Mouse (Mus musculus) heart, adult 18-20 months (tissue): Measurements from ENCODE around the gene Enpp3. TPM values are rescaled to one million over a fixed set of nuclear protein-coding genes. Genes with fewer than 3 reads are reported as not detected.

Experiments
- DNase-seq, 2 experiments: peaks; one replicate each; pipeline ENCODE4 v3.0.0; 2021 to 2022; ENCODE audit warnings: mixed read lengths in 1 of 2
- total RNA-seq, 2 experiments: library from RNA; stranded (reverse); gene quantifications; 2 replicates each; pipeline ENCODE4 v1.2.3; 2021

Gene Enpp3
- total RNA-seq, 2 experiments from 2014 or later: 3.0 to 3.2 TPM

DNA sequence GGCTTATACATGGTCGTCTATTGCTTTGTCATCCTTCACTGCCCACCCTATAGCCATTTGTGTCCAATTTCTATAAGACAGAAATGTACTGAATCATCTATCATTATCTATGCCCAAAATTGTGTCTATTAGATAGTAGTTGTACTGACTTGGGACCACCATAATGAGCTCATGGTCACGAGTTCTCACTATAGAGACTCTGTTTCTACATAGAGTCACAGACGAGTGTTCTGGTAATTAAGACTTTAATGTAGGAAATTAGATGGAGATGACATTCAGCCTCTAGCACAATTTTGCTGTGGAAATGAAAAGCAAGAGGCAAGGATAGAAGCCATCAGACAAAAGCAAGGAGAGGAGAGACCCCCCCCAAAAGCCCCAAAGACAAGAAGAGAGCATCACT lies 78.0 kb downstream of the Enpp3 start:
- no peak for DNase-seq

DNA sequence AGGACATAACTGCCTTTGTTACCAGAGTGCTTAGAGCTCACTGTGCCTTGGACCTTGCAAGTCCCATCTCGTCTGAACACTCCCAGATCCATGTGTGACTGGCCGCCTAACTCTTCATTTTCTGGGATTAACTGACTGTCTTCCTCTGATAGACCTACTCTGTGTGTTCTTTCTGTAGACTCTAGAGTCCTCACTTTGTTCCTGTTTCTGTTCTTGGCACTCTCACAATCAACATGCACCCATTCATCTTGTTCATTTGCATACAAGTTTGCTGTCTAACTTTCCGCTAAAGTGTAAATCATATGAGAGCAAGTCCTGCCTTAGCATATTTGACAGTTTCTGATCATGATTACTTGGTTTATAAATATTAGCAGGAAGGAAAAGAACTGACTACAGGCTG lies 79.4 kb downstream of the Enpp3 start:
- no peak for DNase-seq

DNA sequence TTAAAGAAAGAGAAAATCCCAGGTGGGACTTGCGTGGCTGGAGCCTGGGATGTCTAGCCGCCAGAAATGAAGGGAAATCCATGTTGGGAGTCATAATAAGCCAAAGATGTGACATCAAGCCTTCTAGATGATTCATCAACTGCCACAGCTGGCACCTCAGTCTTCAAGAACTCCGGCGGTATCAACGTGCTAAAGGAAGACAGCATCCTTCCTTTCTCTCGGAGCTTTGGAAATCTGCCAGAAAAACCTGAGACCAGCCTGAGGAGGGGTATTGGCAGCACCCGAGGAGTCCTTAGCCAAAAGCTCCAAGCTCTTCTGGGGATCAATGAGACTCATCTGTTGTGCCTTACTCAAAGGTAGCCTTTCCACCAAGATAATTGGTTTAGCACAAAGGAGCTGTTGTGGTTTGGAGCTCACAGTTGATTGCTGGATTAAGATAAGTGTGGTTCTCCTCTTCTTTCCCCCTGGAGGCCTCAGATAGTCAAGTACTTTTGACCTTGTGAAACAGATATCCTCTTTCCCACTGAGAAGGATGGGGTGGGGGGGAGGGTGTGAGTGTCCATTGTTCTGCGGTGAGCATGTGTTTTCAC lies 84.2 kb downstream of the Enpp3 start:
- DNase-seq: no peak

DNA sequence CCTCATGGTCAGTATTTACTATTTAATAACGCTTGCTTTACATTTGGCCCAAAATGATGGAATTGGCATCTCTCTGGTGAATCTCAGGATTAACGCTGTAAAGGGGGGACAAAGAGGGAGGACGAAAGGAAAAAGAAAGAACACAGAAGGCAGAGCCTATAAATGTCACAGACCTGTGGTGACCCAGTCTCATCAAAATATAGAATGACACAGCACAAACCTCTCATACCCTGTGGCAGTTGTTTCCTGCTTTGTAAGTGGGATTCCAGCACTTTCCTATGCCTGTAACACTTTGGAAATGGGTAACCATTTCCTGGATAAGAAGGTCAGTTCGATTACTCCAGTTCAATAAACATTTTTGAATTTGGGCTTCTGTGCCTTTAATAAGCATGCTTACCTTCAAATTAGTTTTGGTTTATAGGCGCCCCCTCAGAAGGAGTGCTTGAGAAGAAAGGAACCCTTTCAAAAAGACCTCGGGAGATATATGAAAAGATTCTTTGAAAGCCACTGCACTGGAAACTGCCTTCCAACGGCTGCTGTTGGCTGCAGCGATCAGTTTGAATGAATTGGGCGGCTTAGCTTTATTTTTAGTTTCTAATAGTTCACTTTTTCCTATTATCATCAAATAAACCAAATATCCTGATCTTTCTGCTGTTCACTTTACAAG lies 87.6 kb downstream of the Enpp3 start:
- no peak for DNase-seq

DNA sequence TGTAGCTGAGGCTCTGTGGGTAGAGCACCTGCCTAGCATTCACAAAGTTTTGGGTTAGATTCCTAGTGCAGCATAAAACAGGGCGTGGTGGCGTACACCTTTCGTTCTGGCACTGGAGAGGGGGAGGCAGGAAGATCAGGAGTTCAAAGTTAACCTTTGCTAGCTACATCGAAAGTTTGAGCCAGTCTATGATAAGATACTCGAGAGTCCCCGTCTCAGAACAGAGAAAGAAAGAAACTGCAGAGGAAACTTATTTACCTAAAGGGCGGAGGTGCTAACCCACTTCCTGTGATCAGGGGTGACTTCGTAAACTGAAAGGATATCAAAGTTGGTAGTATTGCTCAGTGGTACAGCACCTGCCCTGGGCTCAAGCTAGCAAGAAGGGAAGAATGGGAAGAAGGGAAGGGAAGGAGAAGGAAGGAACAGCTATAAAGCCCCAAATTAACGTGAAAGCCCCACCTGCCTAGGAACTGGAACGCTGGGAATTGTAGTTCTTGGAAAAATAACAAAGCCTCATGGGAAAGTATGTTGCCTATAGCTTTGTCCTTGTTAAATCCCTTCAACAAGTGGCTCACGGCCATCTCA lies 88.3 kb downstream of the Enpp3 start:
- DNase-seq: no peak

DNA sequence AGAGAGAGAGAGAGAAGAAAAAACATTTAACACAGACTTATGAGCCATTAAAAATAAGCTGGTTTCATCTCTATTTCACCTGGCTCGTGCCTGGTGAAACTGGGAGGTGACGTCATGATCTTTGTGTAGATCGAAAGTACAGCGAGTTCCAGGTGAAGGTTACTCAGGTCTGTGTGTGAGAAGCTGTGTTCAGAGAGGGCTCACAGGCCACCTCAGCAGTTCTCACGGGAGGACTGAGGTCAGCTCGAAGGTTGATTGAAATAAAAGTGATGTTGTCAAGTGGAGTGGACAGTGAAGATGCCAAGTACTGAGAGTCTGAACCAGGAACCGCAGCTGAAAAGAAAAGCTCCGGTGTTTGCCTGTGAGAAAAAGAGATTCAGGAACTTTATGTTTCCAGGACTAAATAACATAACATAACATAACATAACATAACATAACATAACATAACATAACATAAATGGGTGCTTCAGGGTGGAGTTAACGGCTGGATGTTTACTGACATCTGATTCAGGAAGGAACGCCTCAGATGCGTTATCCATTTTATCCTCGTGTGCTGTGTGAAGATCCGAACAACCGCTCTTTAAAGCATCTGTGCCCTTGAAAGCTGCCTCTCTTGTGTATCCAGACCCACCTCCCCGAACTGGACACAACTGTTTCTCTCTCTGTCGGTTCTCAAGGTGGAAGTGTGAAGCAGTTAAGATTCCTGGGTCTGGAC lies 88.9 kb downstream of the Enpp3 start:
- no peak for DNase-seq

DNA sequence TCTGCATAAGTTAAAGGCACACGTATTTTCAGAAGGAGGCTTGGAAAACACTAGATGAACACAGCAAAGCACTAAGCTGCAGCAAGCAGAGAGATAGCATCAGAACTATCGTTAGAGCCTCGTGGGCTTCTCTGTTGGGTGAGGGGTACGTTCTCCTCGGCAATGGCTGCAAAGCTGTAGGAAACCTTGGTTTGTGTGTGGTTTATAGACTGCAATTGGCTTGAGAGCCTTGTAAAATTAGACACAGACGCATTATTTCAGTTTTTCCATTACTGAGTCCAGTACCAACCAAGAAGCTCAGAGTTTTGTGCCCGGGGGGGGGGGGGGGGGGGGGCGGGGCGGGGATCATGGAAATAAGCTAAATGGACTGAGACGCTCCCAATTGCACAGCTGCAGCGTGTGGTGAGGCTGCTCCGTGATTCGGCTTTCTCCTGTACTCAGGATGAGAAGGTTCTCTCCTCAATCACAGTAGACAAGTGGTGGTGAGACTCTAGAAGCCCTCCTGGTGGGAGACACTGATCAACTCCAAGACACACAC lies 99.6 kb downstream of the Enpp3 start:
- no peak for DNase-seq

DNA sequence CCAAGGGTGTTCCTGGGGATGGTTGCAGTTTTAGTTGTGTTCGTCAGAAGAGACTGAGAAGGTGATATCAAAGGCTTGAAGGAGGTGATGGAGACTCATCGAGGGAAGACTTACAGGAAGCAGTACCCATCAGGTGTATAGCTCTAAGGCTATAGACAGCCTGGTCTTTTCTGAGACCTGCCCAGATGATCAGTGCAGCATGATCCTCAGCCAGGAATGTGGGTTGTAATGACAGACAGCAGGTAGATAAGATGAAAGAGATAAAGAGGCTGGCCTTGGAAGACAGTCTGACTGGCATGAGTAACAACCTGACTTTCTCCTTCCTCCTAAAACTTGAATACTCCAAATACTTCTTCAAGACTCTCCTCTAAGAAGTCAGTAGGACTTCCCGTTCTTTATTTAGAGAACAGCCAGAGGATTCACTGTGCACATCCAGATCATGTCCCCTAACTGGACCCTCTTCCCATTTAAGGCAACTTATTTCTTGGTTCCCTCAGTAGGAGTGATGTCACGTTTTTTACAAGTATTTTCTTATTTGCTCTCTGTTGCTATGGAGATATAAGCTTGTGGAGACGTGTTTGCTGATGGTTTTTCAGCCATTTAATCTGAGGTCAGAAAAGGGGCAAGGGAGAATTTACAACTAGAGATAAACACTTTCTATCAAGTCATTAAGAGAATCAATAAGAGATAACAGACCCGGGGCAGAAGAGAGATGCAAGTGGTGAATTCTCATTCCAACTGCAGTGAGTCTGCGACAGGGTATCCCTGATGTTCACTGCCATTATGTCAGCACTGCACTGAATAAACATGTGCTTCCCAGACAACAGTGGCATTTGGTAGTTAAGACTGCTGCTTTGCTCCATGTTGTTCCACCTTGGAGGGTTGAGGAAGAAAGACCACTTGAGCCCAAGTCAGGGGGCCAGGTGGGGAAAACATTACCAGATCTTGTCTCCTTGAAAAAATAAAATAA lies 101.1 kb downstream of the Enpp3 start:
- DNase-seq: no peak

DNA sequence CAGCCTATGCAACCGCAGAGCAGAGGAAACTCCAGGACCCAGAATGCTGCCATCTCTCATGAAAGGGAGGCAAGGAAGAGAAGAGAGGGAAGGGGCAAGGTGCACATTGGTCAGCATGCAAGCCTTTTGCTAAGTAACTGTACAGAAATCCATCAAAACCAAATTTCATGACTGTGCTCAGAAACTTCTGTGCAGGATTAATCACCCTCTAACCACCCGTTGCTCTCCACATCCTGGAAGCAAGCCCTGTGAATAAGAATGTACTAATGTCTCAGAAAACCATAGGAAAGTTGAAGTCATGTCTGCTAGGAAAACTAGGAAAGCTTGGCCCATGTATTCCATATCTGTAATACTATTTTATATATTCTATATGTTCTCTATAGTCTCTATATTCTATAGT lies 103.5 kb downstream of the Enpp3 start:
- no peak for DNase-seq

DNA sequence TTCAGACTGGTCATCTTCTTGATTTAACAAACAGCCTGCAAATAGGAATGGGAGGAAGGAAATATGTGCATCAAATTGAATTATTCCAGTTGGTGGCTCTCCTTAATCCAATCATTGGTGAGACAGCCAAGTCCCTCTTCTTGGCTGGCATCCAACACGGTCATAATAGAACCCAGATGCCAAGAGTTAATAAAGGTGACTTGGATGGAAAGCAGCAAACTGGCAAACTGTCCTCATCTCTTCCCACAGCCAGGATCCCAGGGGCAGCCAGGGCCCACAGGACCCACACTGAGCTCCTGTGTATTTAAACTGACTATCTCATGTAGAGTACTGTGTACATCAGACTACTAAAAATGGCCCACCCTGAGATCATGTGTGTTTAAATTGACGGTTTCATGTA lies 104.2 kb downstream of the Enpp3 start:
- no peak for DNase-seq

DNA sequence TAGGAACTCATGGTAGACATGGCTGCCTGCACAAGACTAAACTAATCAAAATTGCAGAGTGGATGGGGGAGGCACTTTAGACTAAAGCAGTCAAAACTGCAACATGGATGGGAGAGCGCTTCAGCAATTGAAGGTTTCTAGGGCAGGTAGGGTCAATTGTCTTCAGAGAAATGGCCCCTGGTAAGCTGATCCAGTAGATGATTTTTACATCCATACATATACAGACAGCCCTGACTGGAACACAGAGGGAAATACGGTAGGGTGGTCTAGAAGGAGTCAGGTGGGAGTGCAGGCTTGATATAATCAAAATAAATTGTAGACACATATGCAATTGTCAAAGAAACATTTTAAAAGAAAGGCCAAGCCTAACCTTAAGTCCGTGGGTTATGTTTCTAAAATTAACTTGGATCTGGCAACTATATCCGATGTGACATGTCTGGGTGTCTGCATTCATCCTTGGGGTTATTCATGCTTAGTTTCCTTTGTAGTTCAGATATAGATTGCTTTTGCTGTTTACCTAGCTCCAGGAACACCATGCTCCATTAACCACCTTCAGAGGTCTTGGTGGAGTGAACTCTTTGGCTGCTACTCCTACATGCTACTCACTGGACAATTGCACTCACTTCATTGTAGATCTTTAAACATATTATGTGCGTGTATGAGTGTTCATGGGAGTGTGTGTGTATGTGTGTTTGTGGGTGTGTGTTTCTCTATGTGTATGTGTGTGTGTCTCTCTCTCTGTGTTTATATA lies 107.4 kb downstream of the Enpp3 start:
- DNase-seq: no peak

DNA sequence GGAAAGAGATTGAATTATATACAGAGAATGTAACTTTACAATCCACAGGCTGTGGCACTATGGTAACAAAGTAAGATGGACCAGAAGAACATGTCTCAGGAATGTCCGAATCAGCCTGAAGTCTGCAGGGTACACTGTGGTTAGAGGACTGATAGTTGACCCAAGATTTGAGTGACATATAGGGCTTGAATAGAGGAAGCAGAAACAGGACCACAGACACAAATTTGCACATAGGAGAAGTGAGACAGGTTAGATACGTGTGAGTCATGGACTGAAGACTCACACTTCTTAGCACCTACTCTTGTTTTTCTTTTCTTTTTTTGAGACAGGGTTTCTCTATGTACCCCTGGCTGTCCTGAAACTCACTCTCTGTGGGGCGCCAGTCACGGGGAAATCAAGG lies 115.1 kb downstream of the Enpp3 start:
- no peak for DNase-seq

DNA sequence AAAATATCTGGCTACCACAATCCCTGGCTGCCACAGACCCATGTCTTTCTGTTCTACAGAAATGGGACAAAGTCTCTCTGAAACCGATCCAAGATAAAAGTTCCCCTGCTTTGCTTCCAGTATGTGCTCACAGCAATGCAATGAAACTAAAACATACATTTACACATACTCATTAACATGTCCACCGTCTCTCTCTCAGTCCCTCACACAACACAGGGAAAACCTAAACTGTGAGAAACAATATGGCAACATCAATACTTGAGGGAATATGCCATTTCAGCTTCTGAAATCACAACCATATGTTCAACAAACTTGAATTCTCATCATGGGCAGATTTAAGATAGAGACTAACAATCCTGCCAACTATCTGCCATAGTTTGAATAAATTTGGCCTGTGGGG lies 117.4 kb downstream of the Enpp3 start:
- no peak for DNase-seq

Other genes starting within 250 kb of the Enpp3 start
- 100 to 1,000 TPM; 120 to 129 TPM for gene Ccn2, start 247.4 kb downstream of the Enpp3 start, total RNA-seq
- gene Enpp1, start 130.7 kb downstream of the Enpp3 start, total RNA-seq: 1 to 10 TPM; 4.7 to 5.1 TPM
- gene Med23, start 27.2 kb upstream of the Enpp3 start, total RNA-seq: 10 to 100 TPM; 14.0 to 15.6 TPM
- not detected for gene Arg1, start 84.7 kb upstream of the Enpp3 start, total RNA-seq